10 mouse cellular contexts compared by ENCODE assay signal in the genomic region with DNA sequence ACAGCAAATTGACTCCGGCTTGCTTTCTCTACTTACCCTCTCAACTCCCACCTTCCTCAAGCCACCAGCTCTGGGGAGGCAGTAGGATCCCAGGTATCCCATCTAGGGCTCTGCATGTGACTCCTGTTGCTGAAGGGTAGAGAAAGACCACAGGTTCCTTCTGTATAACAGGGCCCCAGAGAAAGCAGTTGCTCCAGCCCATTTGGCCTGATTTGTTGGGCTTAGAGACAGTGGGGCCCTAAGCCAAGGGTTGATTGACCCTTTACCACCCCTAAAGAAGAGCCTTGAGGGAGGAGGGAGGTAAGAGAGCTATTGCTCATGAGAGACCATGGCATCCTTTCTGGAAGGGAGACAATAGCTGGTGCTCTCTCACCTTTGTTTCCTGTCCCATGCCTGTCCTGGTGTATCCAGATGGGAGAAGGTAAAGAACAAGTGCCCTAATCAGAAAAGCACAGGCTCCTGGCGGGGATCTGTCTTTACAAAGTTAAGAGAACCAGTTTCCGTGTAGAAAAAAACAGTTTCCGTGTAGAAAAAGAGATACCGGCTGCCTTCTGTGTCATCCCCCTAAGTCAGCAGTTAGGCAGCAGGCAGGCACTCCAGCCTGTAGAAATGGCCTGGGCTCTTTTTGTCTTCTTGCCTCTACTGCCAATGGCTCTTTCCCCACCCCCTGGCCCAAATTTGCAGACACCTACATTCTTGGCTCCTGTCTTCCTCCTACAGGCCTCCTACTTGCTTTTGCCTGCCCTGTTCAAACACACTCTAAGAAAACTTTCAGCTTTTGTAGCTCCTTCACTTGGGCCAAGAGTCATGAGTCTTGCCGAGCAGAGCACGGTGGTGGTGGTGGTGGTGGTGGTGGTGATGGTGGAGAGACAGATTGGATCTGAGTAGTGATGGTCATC. TPM values are rescaled to one million over a fixed set of nuclear protein-coding genes. Genes with fewer than 3 reads are reported as not detected.
A peak's percentile ranks its signal among the peaks of the same experiment; 100 is the strongest.
DNase-seq lines count a peak whose midpoint lies in the region; ATAC-seq and TF ChIP-seq lines count a peak whose summit lies in the region.
"Had no signal": no experiment of that assay in that cellular context is flagged by ENCODE, and none has a peak within 500 bp of the region (broad histone marks: within the 10 kb centered on the region; RNA-seq: fewer than 3 reads in every experiment).

No protein-coding gene starts in this region.

- H3K4me2 ChIP-seq in intestine, embryonic 15.5 days (replicated peaks): peak overlapping the region; percentile 85
- peak overlapping the region; percentile 100 for H3K4me2 ChIP-seq in neural tube, embryonic 14.5 days (ENCODE audit: low read depth, low read length)
- H3K4me2 ChIP-seq: midbrain, embryonic 15.5 days had no signal

- H3K27ac ChIP-seq in kidney, adult 2 months (ENCODE audit: insufficient read depth, low read depth, low read length): peak overlapping the region; percentile 63
- peak overlapping the region; percentile 74 for H3K27ac ChIP-seq in embryonic fibroblast, embryonic 13.5 days (ENCODE audit: insufficient read depth, low read length)
- peak overlapping the region; percentile 95 for H3K27ac ChIP-seq in intestine, embryonic 15.5 days
- H3K27ac ChIP-seq in neural tube, embryonic 14.5 days (ENCODE audit: low read depth, low read length): peak overlapping the region; percentile 100
- H3K27ac ChIP-seq: liver, embryonic 14.5 days; midbrain, embryonic 15.5 days had no signal

- no peak for TF ChIP-seq CTCF in kidney, adult 2 months (conservative IDR thresholded peaks at IDR 0.05; ENCODE audit: insufficient read depth, insufficient read length, low read depth, low read length)
- no peak for TF ChIP-seq CTCF in embryonic fibroblast, embryonic 13.5 days (IDR thresholded peaks at IDR 0.05; ENCODE audit: borderline replicate concordance, insufficient read depth, low read length)

- peak overlapping the region; percentile 18; the same call in 1 of the 2 replicates for H3K9ac ChIP-seq in intestine, embryonic 15.5 days
- peak overlapping the region; percentile 100 for H3K9ac ChIP-seq in neural tube, embryonic 14.5 days (replicated peaks; ENCODE audit: low read depth, low read length)
- H3K9ac ChIP-seq: liver, embryonic 14.5 days; midbrain, embryonic 15.5 days had no signal

- ATAC-seq in intestine, embryonic 15.5 days: no peak
- no peak for ATAC-seq in neural tube, embryonic 14.5 days (ENCODE audit: low read depth)
- ATAC-seq: midbrain, embryonic 15.5 days had no signal

- H3K9me3 ChIP-seq in intestine, embryonic 15.5 days: no peaks in the 10 kb centered on the region
- no peaks in the 10 kb centered on the region for H3K9me3 ChIP-seq in neural tube, embryonic 14.5 days (ENCODE audit: control insufficient read depth, low read length)
- H3K9me3 ChIP-seq: midbrain, embryonic 15.5 days had no signal

- 45% methylated on average over 7 of the region's 7 CpGs for WGBS in kidney, adult 2 months
- 39% methylated on average over 7 of the region's 7 CpGs for WGBS in intestine, embryonic 15.5 days
- WGBS in neural tube, embryonic 14.5 days: 10% methylated on average over 7 of the region's 7 CpGs

- H3K27me3 ChIP-seq in kidney, adult 2 months (replicated peaks; ENCODE audit: control insufficient read depth, insufficient read depth, low read length): no peaks in the 10 kb centered on the region
- peaks cover 2% of the 10 kb centered on the region for H3K27me3 ChIP-seq in intestine, embryonic 15.5 days (replicated peaks)
- H3K27me3 ChIP-seq in neural tube, embryonic 14.5 days (ENCODE audit: control insufficient read depth, insufficient read depth, low read length): no peaks in the 10 kb centered on the region

- TF ChIP-seq POLR2A in kidney, adult 2 months (IDR thresholded peaks at IDR 0.05; ENCODE audit: low read depth, low read length): no peak
- TF ChIP-seq POLR2A in embryonic fibroblast, embryonic 13.5 days (IDR thresholded peaks at IDR 0.05; ENCODE audit: low read depth, low read length): no peak

- no peaks in the 10 kb centered on the region for H3K36me3 ChIP-seq in kidney, adult 2 months (ENCODE audit: control insufficient read depth, insufficient read depth, low read length)
- H3K36me3 ChIP-seq in intestine, embryonic 15.5 days: no peaks in the 10 kb centered on the region
- H3K36me3 ChIP-seq in neural tube, embryonic 14.5 days (ENCODE audit: control insufficient read depth, insufficient read depth, low read length): peaks cover 8% of the 10 kb centered on the region
- H3K36me3 ChIP-seq: midbrain, embryonic 15.5 days had no signal

- H3K4me1 ChIP-seq in kidney, adult 2 months (ENCODE audit: control insufficient read depth, insufficient read depth, low read length): peaks cover 54% of the 10 kb centered on the region
- H3K4me1 ChIP-seq in embryonic fibroblast, embryonic 13.5 days (ENCODE audit: control insufficient read depth, insufficient read depth, low read length): peaks cover 3% of the 10 kb centered on the region; the same call in 1 of the 2 replicates
- H3K4me1 ChIP-seq in intestine, embryonic 15.5 days (replicated peaks): peaks cover 75% of the 10 kb centered on the region
- H3K4me1 ChIP-seq in neural tube, embryonic 14.5 days (ENCODE audit: control insufficient read depth, insufficient read depth, low read length): peaks cover 84% of the 10 kb centered on the region

- no peak overlapping the region for H3K4me3 ChIP-seq in kidney, adult 2 months (ENCODE audit: insufficient read depth, low read depth, low read length)
- H3K4me3 ChIP-seq in embryonic fibroblast, embryonic 13.5 days (ENCODE audit: insufficient read depth, low read length): no peak overlapping the region
- H3K4me3 ChIP-seq in intestine, embryonic 15.5 days (replicated peaks): no peak overlapping the region
- H3K4me3 ChIP-seq in neural tube, embryonic 14.5 days (ENCODE audit: low read depth, low read length): peak overlapping the region; percentile 59
- H3K4me3 ChIP-seq: midbrain, embryonic 15.5 days had no signal

- DNase-seq in kidney, adult 2 months: no peak
- no peak for DNase-seq in kidney, postnatal 25 days
- no peak for DNase-seq in ovary, postnatal 36 days (ENCODE audit: low spot score)
- no peak for DNase-seq in left cerebral cortex, adult 11 months (ENCODE audit: low spot score)
- DNase-seq in left cerebral cortex, adult 9 months (ENCODE audit: low spot score in 2 of 2): no peak

RNA-seq across cellular contexts. Expression of a gene that starts 11.1 kb away (rescaled TPM):
- polyA plus RNA-seq in kidney, adult 2 months (2012; rRNA removed): 22.8 and 28.4 TPM in 2 replicates
- polyA plus RNA-seq in embryonic fibroblast, embryonic 13.5 days (2011; ENCODE audit: insufficient read length, low read depth, missing spikeins): 6.6 and 11.0 TPM in 2 replicates
- polyA plus RNA-seq in intestine, embryonic 15.5 days (2015; fragmentation: Nextera tagmentation; extraction: Ambion mirVana): 17.7 and 19.8 TPM in 2 replicates
- polyA plus RNA-seq in neural tube, embryonic 14.5 days (2014; fragmentation: Nextera tagmentation; extraction: Ambion mirVana): 45.2 and 48.5 TPM in 2 replicates

RNA-seq across cellular contexts. Expression of a gene that starts 16.1 kb away (rescaled TPM):
- 10.1 and 14.1 TPM in 2 replicates for polyA plus RNA-seq in kidney, adult 2 months (2012; rRNA removed)
- polyA plus RNA-seq in embryonic fibroblast, embryonic 13.5 days (2011; ENCODE audit: insufficient read length, low read depth, missing spikeins): 19.1 and 21.9 TPM in 2 replicates
- 1.8 and 2.7 TPM in 2 replicates for polyA plus RNA-seq in intestine, embryonic 15.5 days (2015; fragmentation: Nextera tagmentation; extraction: Ambion mirVana)
- polyA plus RNA-seq in neural tube, embryonic 14.5 days (2014; fragmentation: Nextera tagmentation; extraction: Ambion mirVana): 13.5 and 13.9 TPM in 2 replicates
- polyA plus RNA-seq: midbrain, embryonic 15.5 days had no signal

RNA-seq across cellular contexts. Expression of a gene that starts 21.1 kb away (rescaled TPM):
- 12.6 and 14.6 TPM in 2 replicates for polyA plus RNA-seq in kidney, adult 2 months (2012; rRNA removed)
- 8.3 and 10.4 TPM in 2 replicates for polyA plus RNA-seq in embryonic fibroblast, embryonic 13.5 days (2011; ENCODE audit: insufficient read length, low read depth, missing spikeins)
- polyA plus RNA-seq in intestine, embryonic 15.5 days (2015; fragmentation: Nextera tagmentation; extraction: Ambion mirVana): 2.8 and 3.2 TPM in 2 replicates
- 3.4 and 4.1 TPM in 2 replicates for polyA plus RNA-seq in neural tube, embryonic 14.5 days (2014; fragmentation: Nextera tagmentation; extraction: Ambion mirVana)
- polyA plus RNA-seq: midbrain, embryonic 15.5 days had no signal

RNA-seq across cellular contexts. Expression of a gene that starts 26.3 kb away (rescaled TPM):
- not detected in 2 replicates for polyA plus RNA-seq in kidney, adult 2 months (2012; rRNA removed)
- not detected in 2 replicates for polyA plus RNA-seq in embryonic fibroblast, embryonic 13.5 days (2011; ENCODE audit: insufficient read length, low read depth, missing spikeins)
- polyA plus RNA-seq in intestine, embryonic 15.5 days (2015; fragmentation: Nextera tagmentation; extraction: Ambion mirVana): 0.30 TPM in 1 of 2 replicates, not detected in the other
- 0.62 and 0.96 TPM in 2 replicates for polyA plus RNA-seq in neural tube, embryonic 14.5 days (2014; fragmentation: Nextera tagmentation; extraction: Ambion mirVana)
- polyA plus RNA-seq: midbrain, embryonic 15.5 days had no signal

RNA-seq across cellular contexts. Expression of a gene that starts 36.1 kb away (rescaled TPM):
- polyA plus RNA-seq in kidney, adult 2 months (2012; rRNA removed): 7.7 and 8.4 TPM in 2 replicates
- 4.1 and 5.9 TPM in 2 replicates for polyA plus RNA-seq in embryonic fibroblast, embryonic 13.5 days (2011; ENCODE audit: insufficient read length, low read depth, missing spikeins)
- polyA plus RNA-seq in intestine, embryonic 15.5 days (2015; fragmentation: Nextera tagmentation; extraction: Ambion mirVana): 27.2 and 31.3 TPM in 2 replicates
- polyA plus RNA-seq in neural tube, embryonic 14.5 days (2014; fragmentation: Nextera tagmentation; extraction: Ambion mirVana): 49.1 and 52.4 TPM in 2 replicates
